Mouse (Mus musculus): ENCODE measurements at regions not wholly inside any gene's neighbourhood (a gene's known extent, or its start where the extent isn't known, plus 50 kb on each side); places are given as distances from the start of the nearest gene placed in this dataset.

- TF ChIP-seq CTCF (IDR thresholded peaks at IDR 0.05) (no peak), EP300 (IDR thresholded peaks at IDR 0.05) (no peak)
Measured at GRCm38 (mm10) chr1:60621770-60622169, 54.9 kb upstream of the Raph1 start.
